Mouse (Mus musculus) left cerebral cortex, postnatal 25 days (tissue): ENCODE data around the gene B9d1. TPM values are rescaled to one million over a fixed set of nuclear protein-coding genes. Genes with fewer than 3 reads are reported as not detected.

ENCODE experiments used
- DNase-seq, 2 experiments: peaks; one replicate each; pipeline ENCODE4 v3.0.0; 2022; ENCODE audit warnings: low spot score in 2 of 2, mixed read lengths in 1 of 2
- intact Hi-C: fragments of 180-260 bp; cut with DNase I; formaldehyde crosslinking; loops from one replicate; pipeline ENCODE4 v1.15.1; 2025
- total RNA-seq, 2 experiments: library from RNA; stranded (reverse); gene quantifications; 2 replicates each; pipeline ENCODE4 v1.2.3; 2021

The B9d1 gene
- total RNA-seq, 2 experiments from 2014 or later: 43.2 to 44.9 TPM

GRCm38 (mm10) chr11:61487401-61487800, 17.5 kb upstream of the B9d1 start:
- intact Hi-C loops: no loop called here
- no peak for DNase-seq

GRCm38 (mm10) chr11:61487936-61488335, 17.0 kb upstream of the B9d1 start:
- intact Hi-C loops: no loop called here
- DNase-seq: no peak

GRCm38 (mm10) chr11:61489085-61489484, 15.9 kb upstream of the B9d1 start:
- no peak for DNase-seq
- intact Hi-C loops: no loop called here

- intact Hi-C loops: no loop called here
- no peak for DNase-seq
Observed at GRCm38 (mm10) chr11:61489874-61490273, 15.1 kb upstream of the B9d1 start.

GRCm38 (mm10) chr11:61490944-61491520, 13.9 kb upstream of the B9d1 start:
- intact Hi-C loops: no loop called here
- DNase-seq: no peak

- no peak for DNase-seq
- intact Hi-C loops: loop anchor here (2.0 kb wide), 1 partner anchor 40 kb away; no protein-coding TSS in a partner anchor
Observed at GRCm38 (mm10) chr11:61492749-61493401, 12.1 kb upstream of the B9d1 start.

GRCm38 (mm10) chr11:61493525-61494128, 11.3 kb upstream of the B9d1 start:
- peak; percentile 52 to 54 for DNase-seq
- intact Hi-C loops: loop anchor here (2.0 kb wide), 1 partner anchor 41 kb away; no protein-coding TSS in a partner anchor

GRCm38 (mm10) chr11:61494129-61494997, 10.6 kb upstream of the B9d1 start, which contains the start of gene Mapk7:
Gene Mapk7, minus strand, starts transcription at chr11:61494406.
- intact Hi-C loops: no loop called here
- DNase-seq: peak; percentile 94 to 98

GRCm38 (mm10) chr11:61495528-61495927, 9.4 kb upstream of the B9d1 start:
- DNase-seq: no peak
- intact Hi-C loops: no loop called here

GRCm38 (mm10) chr11:61497490-61497889, 7.5 kb upstream of the B9d1 start:
- intact Hi-C loops: no loop called here

GRCm38 (mm10) chr11:61498736-61499504, 6.0 kb upstream of the B9d1 start:
- DNase-seq: no peak
- intact Hi-C loops: no loop called here

More at GRCm38 (mm10) chr11:61497490-61497889, 7.5 kb upstream of the B9d1 start:
- no peak for DNase-seq

- DNase-seq: no peak
- intact Hi-C loops: loop anchor here (2.0 to 10.0 kb wide), 3 partner anchors 95 to 319 kb away; no protein-coding TSS in a partner anchor
Observed at GRCm38 (mm10) chr11:61503933-61504332, 1.0 kb upstream of the B9d1 start.

GRCm38 (mm10) chr11:61514953-61515352, 10.0 kb downstream of the B9d1 start:
- no peak for DNase-seq
- intact Hi-C loops: no loop called here

GRCm38 (mm10) chr11:61517971-61518370, 13.0 kb downstream of the B9d1 start:
- no peak for DNase-seq
- intact Hi-C loops: no loop called here

GRCm38 (mm10) chr11:61518871-61519270, 13.9 kb downstream of the B9d1 start:
- intact Hi-C loops: no loop called here
- DNase-seq: no peak

GRCm38 (mm10) chr11:61519484-61520107, 14.7 kb downstream of the B9d1 start:
- intact Hi-C loops: no loop called here
- no peak for DNase-seq

- intact Hi-C loops: no loop called here
- DNase-seq: no peak
Observed at GRCm38 (mm10) chr11:61526872-61527271, 21.9 kb downstream of the B9d1 start.

- DNase-seq: peak; percentile 27 to 60
- intact Hi-C loops: no loop called here
Observed at GRCm38 (mm10) chr11:61529268-61529713, 24.3 kb downstream of the B9d1 start.

GRCm38 (mm10) chr11:61532820-61533219, 27.9 kb downstream of the B9d1 start:
- intact Hi-C loops: loop anchor here (5.0 kb wide), 1 partner anchor 84 kb away; no protein-coding TSS in a partner anchor
- DNase-seq: no peak
